Mouse (Mus musculus) heart, postnatal 0 days (tissue): ENCODE measurements around the gene Dnajb13.

Experiments used
- CTCF ChIP-seq: IDR thresholded peaks from 2 replicates; pipeline ENCODE4 v1.5.1; 2016; ENCODE audit warnings: antibody characterized with exemption, control low read depth, low read depth
- EP300 ChIP-seq: IDR thresholded peaks from 2 replicates; pipeline ENCODE4 v1.6.1; 2016; ENCODE audit warnings: antibody characterized with exemption, low read depth

DNA sequence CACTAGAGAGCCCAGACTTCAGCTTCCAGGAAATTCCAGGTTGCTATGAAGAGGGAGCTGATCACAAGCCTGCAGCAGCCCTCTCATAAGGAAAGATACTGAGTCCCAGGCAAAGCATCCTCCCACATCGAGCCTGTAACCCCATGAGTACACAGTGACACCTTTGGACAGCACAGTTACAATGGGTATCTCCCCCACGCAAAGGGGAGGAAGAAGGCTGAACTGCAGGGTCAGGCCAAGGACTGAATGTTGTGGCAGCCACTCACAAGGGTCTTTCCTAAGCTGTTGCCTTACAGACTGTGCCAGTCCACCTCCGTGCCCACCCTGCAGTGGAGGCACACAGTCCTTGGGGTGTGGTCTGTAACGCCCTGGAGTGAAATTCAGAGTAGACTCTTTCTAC is 8.3 kb downstream of the Dnajb13 start:
- TF ChIP-seq EP300 (no peak), CTCF (no peak)
